Mouse (Mus musculus) neural tube, embryonic 12.5 days (tissue): Measurements from ENCODE around the gene Apob. TPM values are rescaled to one million over a fixed set of nuclear protein-coding genes. Genes with fewer than 3 reads are reported as not detected.

Experiments
- ATAC-seq: fragments of 200-750 bp; cut with Nextera tagmentation; 2 replicates; pipeline ENCODE4 v1.8.0; 2017; ENCODE audit warnings: low read depth, mild to moderate bottlenecking, moderate TSS enrichment, moderate library complexity; ENCODE audit not compliant: low FRiP score
- H3K27ac ChIP-seq: fragments of 300-500 bp; sonication (generic); 2 replicates; pipeline ENCODE4 v1.5.1; 2016
- H3K27me3 ChIP-seq: fragments of 300-500 bp; sonication (generic); replicated peaks from 2 replicates; pipeline ENCODE4 v1.6.1; 2016; ENCODE audit warnings: mild to moderate bottlenecking
- H3K36me3 ChIP-seq: fragments of 300-500 bp; sonication (generic); 2 replicates; pipeline ENCODE4 v1.6.1; 2016; ENCODE audit warnings: mild to moderate bottlenecking
- H3K4me1 ChIP-seq: fragments of 300-500 bp; sonication (generic); 2 replicates; pipeline ENCODE4 v1.6.1; 2016
- H3K4me2 ChIP-seq: fragments of 300-500 bp; sonication (generic); replicated peaks from 2 replicates; pipeline ENCODE4 v1.6.1; 2016; ENCODE audit warnings: mild to moderate bottlenecking
- H3K4me3 ChIP-seq: fragments of 300-500 bp; sonication (generic); 2 replicates; pipeline ENCODE4 v1.5.1; 2016
- H3K9ac ChIP-seq: fragments of 300-500 bp; sonication (generic); 2 replicates; pipeline ENCODE4 v1.6.1; 2016; ENCODE audit warnings: mild to moderate bottlenecking
- H3K9me3 ChIP-seq: fragments of 300-500 bp; sonication (generic); 2 replicates; pipeline ENCODE4 v1.6.1; 2016; ENCODE audit warnings: mild to moderate bottlenecking
- WGBS: fragments of 180-500 bp; shearing (Covaris S2); methylation state at CpG from one replicate; pipeline ENCODE4 v1.1.7; 2016; 5-methylcytosine and 5-hydroxymethylcytosine counted together
- polyA plus RNA-seq: library from polyadenylated mRNA; unstranded; fragments of >200 nt; fragmentation: Nextera tagmentation; extraction: Ambion mirVana; gene quantifications from 2 replicates; pipeline ENCODE4 v1.2.1, GENCODE M21; 2016

Gene Apob
- 0.06 and 0.11 TPM in 2 replicates for polyA plus RNA-seq

GRCm38 (mm10) chr12:7977466-7978189, at the start of gene Apob:
TSS of gene Apob (plus strand) at chr12:7977648.
- Histone ChIP-seq H3K9ac (no peak within 1 kb of the TSS), H3K36me3 (no peaks in the 10 kb centered on the region), H3K27me3 (no peaks in the 10 kb centered on the region), H3K4me1 (0 out of 2 replicates have a peak, but pooled peaks cover 3% of the 10 kb centered on the region), H3K4me3 (no peak within 1 kb of the TSS), H3K4me2 (no peak within 1 kb of the TSS), H3K9me3 (no peaks in the 10 kb centered on the region), H3K27ac (no peak within 1 kb of the TSS)
- peak; percentile 17; the same call in 1 of the 2 replicates for ATAC-seq
- WGBS = 86% methylated on average over 20 of the region's 20 CpGs

- WGBS = 60% methylated on average over 4 of the region's 4 CpGs
- Histone ChIP-seq H3K36me3 (no peaks in the 10 kb centered on the region), H3K4me3 (no peak overlapping the region), H3K4me2 (no peak overlapping the region), H3K9me3 (no peaks in the 10 kb centered on the region), H3K9ac (no peak overlapping the region), H3K27me3 (no peaks in the 10 kb centered on the region), H3K27ac (no peak overlapping the region), H3K4me1 (no peaks in the 10 kb centered on the region)
- no peak for ATAC-seq
Measured at GRCm38 (mm10) chr12:7932405-7932920, 45.0 kb upstream of the Apob start.

GRCm38 (mm10) chr12:7950098-7950745, 27.2 kb upstream of the Apob start:
- H3K36me3 ChIP-seq = no peaks in the 10 kb centered on the region
- WGBS = 86% methylated on average over 9 of the region's 9 CpGs

GRCm38 (mm10) chr12:7958851-7959250, 18.6 kb upstream of the Apob start:
- no peak overlapping the region for H3K9ac ChIP-seq
- no peak overlapping the region for H3K4me3 ChIP-seq
- no peaks in the 10 kb centered on the region for H3K36me3 ChIP-seq
- no peak overlapping the region for H3K27ac ChIP-seq
- ATAC-seq = no peak
- no peaks in the 10 kb centered on the region for H3K4me1 ChIP-seq
- 80% methylated on average over 1 of the region's 1 CpGs for WGBS
- no peaks in the 10 kb centered on the region for H3K9me3 ChIP-seq
- no peak overlapping the region for H3K4me2 ChIP-seq
- no peaks in the 10 kb centered on the region for H3K27me3 ChIP-seq

More at GRCm38 (mm10) chr12:7950098-7950745, 27.2 kb upstream of the Apob start:
- H3K4me3 ChIP-seq = no peak overlapping the region
- ATAC-seq = no peak
- H3K4me1 ChIP-seq = no peaks in the 10 kb centered on the region
- no peak overlapping the region for H3K4me2 ChIP-seq
- no peak overlapping the region for H3K27ac ChIP-seq
- no peak overlapping the region for H3K9ac ChIP-seq
- H3K27me3 ChIP-seq = no peaks in the 10 kb centered on the region
- no peaks in the 10 kb centered on the region for H3K9me3 ChIP-seq

- H3K27me3 ChIP-seq = no peaks in the 10 kb centered on the region
- H3K9me3 ChIP-seq = no peaks in the 10 kb centered on the region
- no peak overlapping the region for H3K4me2 ChIP-seq
- H3K36me3 ChIP-seq = no peaks in the 10 kb centered on the region
- no peak overlapping the region for H3K9ac ChIP-seq
- WGBS = 79% methylated on average over 6 of the region's 6 CpGs
- no peak for ATAC-seq
- H3K4me3 ChIP-seq = no peak overlapping the region
- H3K4me1 ChIP-seq = no peaks in the 10 kb centered on the region
- no peak overlapping the region for H3K27ac ChIP-seq
Measured at GRCm38 (mm10) chr12:7959310-7959918, 18.0 kb upstream of the Apob start.

- 77% methylated on average over 5 of the region's 5 CpGs for WGBS
Measured at GRCm38 (mm10) chr12:7962314-7962927, 15.0 kb upstream of the Apob start.

GRCm38 (mm10) chr12:7967221-7967620, 10.2 kb upstream of the Apob start:
- H3K9ac ChIP-seq = no peak overlapping the region
- no peak overlapping the region for H3K4me3 ChIP-seq
- no peaks in the 10 kb centered on the region for H3K27me3 ChIP-seq
- H3K4me1 ChIP-seq = no peaks in the 10 kb centered on the region
- H3K9me3 ChIP-seq = no peaks in the 10 kb centered on the region
- WGBS = 89% methylated on average over 2 of the region's 2 CpGs
- no peak overlapping the region for H3K4me2 ChIP-seq
- H3K36me3 ChIP-seq = no peaks in the 10 kb centered on the region
- no peak for ATAC-seq
- no peak overlapping the region for H3K27ac ChIP-seq

More at GRCm38 (mm10) chr12:7962314-7962927, 15.0 kb upstream of the Apob start:
- H3K27me3 ChIP-seq = no peaks in the 10 kb centered on the region
- no peak overlapping the region for H3K4me2 ChIP-seq
- no peaks in the 10 kb centered on the region for H3K36me3 ChIP-seq
- H3K4me3 ChIP-seq = no peak overlapping the region
- no peaks in the 10 kb centered on the region for H3K4me1 ChIP-seq
- no peak overlapping the region for H3K27ac ChIP-seq
- ATAC-seq = no peak
- H3K9ac ChIP-seq = no peak overlapping the region
- no peaks in the 10 kb centered on the region for H3K9me3 ChIP-seq

GRCm38 (mm10) chr12:7970301-7970700, 7.1 kb upstream of the Apob start:
- no peak for ATAC-seq
- H3K36me3 ChIP-seq = no peaks in the 10 kb centered on the region

GRCm38 (mm10) chr12:7970817-7971216, 6.6 kb upstream of the Apob start:
- Histone ChIP-seq H3K27ac (no peak overlapping the region), H3K27me3 (no peaks in the 10 kb centered on the region), H3K4me2 (no peak overlapping the region), H3K9ac (no peak overlapping the region), H3K4me3 (no peak overlapping the region), H3K4me1 (0 out of 2 replicates have a peak, but pooled peaks cover 3% of the 10 kb centered on the region), H3K36me3 (no peaks in the 10 kb centered on the region), H3K9me3 (no peaks in the 10 kb centered on the region)
- ATAC-seq = no peak
- 84% methylated on average over 3 of the region's 3 CpGs for WGBS

More at GRCm38 (mm10) chr12:7970301-7970700, 7.1 kb upstream of the Apob start:
- H3K4me1 ChIP-seq = 0 out of 2 replicates have a peak, but pooled peaks cover 3% of the 10 kb centered on the region
- WGBS = 87% methylated on average over 2 of the region's 2 CpGs
- no peak overlapping the region for H3K4me2 ChIP-seq
- H3K4me3 ChIP-seq = no peak overlapping the region
- no peak overlapping the region for H3K9ac ChIP-seq
- no peaks in the 10 kb centered on the region for H3K9me3 ChIP-seq
- no peaks in the 10 kb centered on the region for H3K27me3 ChIP-seq
- H3K27ac ChIP-seq = no peak overlapping the region

- H3K4me3 ChIP-seq = no peak overlapping the region
- no peaks in the 10 kb centered on the region for H3K36me3 ChIP-seq
- H3K4me2 ChIP-seq = no peak overlapping the region
- no peak overlapping the region for H3K9ac ChIP-seq
- H3K27ac ChIP-seq = no peak overlapping the region
- no peak for ATAC-seq
- 0 out of 2 replicates have a peak, but pooled peaks cover 3% of the 10 kb centered on the region for H3K4me1 ChIP-seq
- no peaks in the 10 kb centered on the region for H3K27me3 ChIP-seq
- 89% methylated on average over 2 of the region's 2 CpGs for WGBS
- H3K9me3 ChIP-seq = no peaks in the 10 kb centered on the region
Measured at GRCm38 (mm10) chr12:7971736-7972135, 5.7 kb upstream of the Apob start.

GRCm38 (mm10) chr12:7973773-7974322, 3.6 kb upstream of the Apob start:
- Histone ChIP-seq H3K4me1 (0 out of 2 replicates have a peak, but pooled peaks cover 3% of the 10 kb centered on the region), H3K36me3 (no peaks in the 10 kb centered on the region), H3K27me3 (no peaks in the 10 kb centered on the region), H3K9ac (no peak overlapping the region), H3K9me3 (no peaks in the 10 kb centered on the region), H3K4me2 (no peak overlapping the region), H3K4me3 (no peak overlapping the region), H3K27ac (no peak overlapping the region)
- WGBS = 49% methylated on average over 5 of the region's 5 CpGs
- peak; percentile 56 for ATAC-seq
